Mouse (Mus musculus): ENCODE results near the gene Glyatl3.

The Glyatl3 gene

GRCm38 (mm10) chr17:40914250-40914649 is at the start of gene Glyatl3:
Glyatl3 (minus strand) TSS chr17:40914350.
- no peak for DNase-seq

- no peak for DNase-seq
Measured at GRCm38 (mm10) chr17:40948518-40948917, 34.4 kb upstream of the Glyatl3 start.

- peak; percentile 99 for DNase-seq
Measured at GRCm38 (mm10) chr17:40934420-40935231, 20.5 kb upstream of the Glyatl3 start, which contains the start of the genes Mut and Cenpq. Mut (plus strand) TSS chr17:40934685. Cenpq (minus strand) TSS chr17:40935047.

- DNase-seq: no peak
Measured at GRCm38 (mm10) chr17:40933985-40934384, 19.8 kb upstream of the Glyatl3 start.

- no peak for DNase-seq
Measured at GRCm38 (mm10) chr17:40915499-40915898, 1.3 kb upstream of the Glyatl3 start.

- peak; percentile 66 to 68 for DNase-seq
Measured at GRCm38 (mm10) chr17:40904721-40905154, 9.4 kb downstream of the Glyatl3 start.

- peak; percentile 12 to 19 for DNase-seq
Measured at GRCm38 (mm10) chr17:40904056-40904597, 10.0 kb downstream of the Glyatl3 start.

- no peak for DNase-seq
Measured at GRCm38 (mm10) chr17:40903345-40903744, 10.8 kb downstream of the Glyatl3 start.

- no peak for DNase-seq
Measured at GRCm38 (mm10) chr17:40899783-40900363, 14.3 kb downstream of the Glyatl3 start.

GRCm38 (mm10) chr17:40896863-40897262 is 17.3 kb downstream of the Glyatl3 start:
- no peak for DNase-seq

GRCm38 (mm10) chr17:40887849-40888536 is 26.2 kb downstream of the Glyatl3 start:
- no peak for DNase-seq

GRCm38 (mm10) chr17:40885155-40885554 is 29.0 kb downstream of the Glyatl3 start:
- no peak for DNase-seq

- DNase-seq: no peak
Measured at GRCm38 (mm10) chr17:40882172-40882571, 32.0 kb downstream of the Glyatl3 start.

- DNase-seq: peak; percentile 17 to 18
Measured at GRCm38 (mm10) chr17:40879924-40880691, 34.0 kb downstream of the Glyatl3 start, which contains the start of gene 9130008F23Rik. 9130008F23Rik (minus strand) TSS chr17:40880559.

- no peak for DNase-seq
Measured at GRCm38 (mm10) chr17:40879528-40879923, 34.6 kb downstream of the Glyatl3 start.

- DNase-seq: no peak
Measured at GRCm38 (mm10) chr17:40877741-40878140, 36.4 kb downstream of the Glyatl3 start.

- DNase-seq: no peak
Measured at GRCm38 (mm10) chr17:40875568-40875967, 38.6 kb downstream of the Glyatl3 start.

GRCm38 (mm10) chr17:40874701-40875100 is 39.4 kb downstream of the Glyatl3 start:
- DNase-seq: no peak

GRCm38 (mm10) chr17:40873582-40874011 is 40.6 kb downstream of the Glyatl3 start:
- DNase-seq: no peak

GRCm38 (mm10) chr17:40872626-40873025 is 41.5 kb downstream of the Glyatl3 start:
- no peak for DNase-seq

- DNase-seq: no peak
Measured at GRCm38 (mm10) chr17:40868952-40869747, 45.0 kb downstream of the Glyatl3 start.

Measured in cerebellum, postnatal 25 days (tissue).